Mouse (Mus musculus) spleen, postnatal 14 days (tissue): ENCODE results near the gene Wdr93.

ENCODE experiments used
- DNase-seq, 2 experiments: peaks; one replicate each; pipeline ENCODE4 v3.0.0; 2021 to 2022; ENCODE audit warnings: low spot score in 2 of 2

The Wdr93 gene

GRCm38 (mm10) chr7:79800336-79800735 is 57.4 kb downstream of the Wdr93 start:
- no peak for DNase-seq

GRCm38 (mm10) chr7:79801391-79801790 is 58.4 kb downstream of the Wdr93 start:
- DNase-seq = no peak

- no peak for DNase-seq
Observed at GRCm38 (mm10) chr7:79802037-79802436, 59.1 kb downstream of the Wdr93 start.

GRCm38 (mm10) chr7:79803887-79804286 is 60.9 kb downstream of the Wdr93 start:
- no peak for DNase-seq

GRCm38 (mm10) chr7:79808561-79808960 is 65.6 kb downstream of the Wdr93 start:
- DNase-seq = no peak

GRCm38 (mm10) chr7:79810611-79811506 is 67.9 kb downstream of the Wdr93 start, which contains the start of gene Mesp2:
Gene Mesp2, plus strand, starts transcription at chr7:79810727.
- peak; percentile 42 to 55 for DNase-seq

- no peak for DNase-seq
Observed at GRCm38 (mm10) chr7:79813409-79813808, 70.4 kb downstream of the Wdr93 start.

- no peak for DNase-seq
Observed at GRCm38 (mm10) chr7:79818321-79818720, 75.4 kb downstream of the Wdr93 start.

GRCm38 (mm10) chr7:79819515-79819914 is 76.6 kb downstream of the Wdr93 start:
- DNase-seq = no peak

- DNase-seq = no peak
Observed at GRCm38 (mm10) chr7:79819996-79820395, 77.0 kb downstream of the Wdr93 start.

- DNase-seq = no peak
Observed at GRCm38 (mm10) chr7:79822092-79822695, 79.2 kb downstream of the Wdr93 start.

GRCm38 (mm10) chr7:79828341-79828740 is 85.4 kb downstream of the Wdr93 start:
- no peak for DNase-seq

GRCm38 (mm10) chr7:79831145-79831544 is 88.2 kb downstream of the Wdr93 start:
- DNase-seq = no peak

- DNase-seq = no peak
Observed at GRCm38 (mm10) chr7:79831585-79831984, 88.6 kb downstream of the Wdr93 start.

GRCm38 (mm10) chr7:79832980-79833379 is 90.0 kb downstream of the Wdr93 start:
- no peak for DNase-seq

- no peak for DNase-seq
Observed at GRCm38 (mm10) chr7:79835196-79835595, 92.2 kb downstream of the Wdr93 start.
